Mouse (Mus musculus): ENCODE measurements at regions not wholly inside any gene's neighbourhood (a gene's known extent, or its start where the extent isn't known, plus 50 kb on each side); places are given as distances from the start of the nearest gene placed in this dataset.

DNA sequence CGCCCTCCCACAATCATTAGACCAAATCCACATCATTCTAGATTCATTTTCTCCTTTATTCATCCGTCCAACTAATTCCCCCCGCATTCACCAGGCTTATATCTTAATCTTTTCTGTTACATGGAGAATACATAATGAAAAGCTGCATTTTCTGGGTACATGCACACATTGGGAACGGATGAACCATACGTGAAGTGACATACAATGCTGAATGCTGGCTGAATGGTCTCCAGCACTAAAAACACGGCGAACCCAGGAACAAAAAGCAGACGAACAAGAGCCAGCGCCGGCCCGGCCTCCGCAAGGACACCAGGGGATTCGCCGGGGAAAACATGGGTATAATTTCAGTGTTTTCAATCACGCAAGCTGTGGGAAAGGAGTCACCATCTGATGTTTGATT, 52.0 kb upstream of the Olig2 start:
- peaks cover 97% of the 10 kb centered on the region for H3K27me3 ChIP-seq (ENCODE audit: control insufficient read depth, insufficient read depth, low read length)
- DNase-seq (ENCODE audit: low spot score) (no peak), ATAC-seq (ENCODE audit: low FRiP score) (no peak)
- H3K36me3 ChIP-seq (replicated peaks; ENCODE audit: control insufficient read depth, insufficient read depth) = no peaks in the 10 kb centered on the region
- H3K4me2 ChIP-seq (replicated peaks) = no peak overlapping the region
- no peaks in the 10 kb centered on the region for H3K9me3 ChIP-seq (ENCODE audit: control insufficient read depth, low read length)
- peaks cover 17% of the 10 kb centered on the region for H3K4me1 ChIP-seq (replicated peaks; ENCODE audit: control insufficient read depth, insufficient read depth, low read length)
- H3K4me3 ChIP-seq (replicated peaks; ENCODE audit: low read length) = no peak overlapping the region
- 17% methylated on average over 15 of the region's 15 CpGs for WGBS
- H3K27ac ChIP-seq = no peak overlapping the region
- H3K9ac ChIP-seq = no peak overlapping the region

DNA sequence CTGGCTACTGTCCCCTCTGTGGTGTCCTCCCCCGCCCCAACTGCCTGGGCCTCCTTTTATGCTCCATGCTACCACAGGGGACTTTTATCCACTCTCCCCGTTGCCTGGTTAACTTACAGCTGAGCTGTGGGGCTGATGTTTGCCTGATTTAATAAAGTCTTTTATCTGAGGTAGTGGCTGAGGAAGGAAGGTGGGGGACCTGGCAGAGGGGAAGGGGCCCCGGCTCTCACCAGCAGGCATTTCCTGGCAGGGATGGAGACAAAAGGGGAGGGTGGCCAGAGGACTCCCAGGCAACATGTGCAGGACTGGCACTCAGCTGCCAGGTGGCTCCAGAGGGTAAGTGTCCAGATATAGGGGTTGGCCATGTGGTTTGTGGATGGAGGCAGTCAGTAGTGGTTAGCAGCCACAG, 51.4 kb upstream of the Olig2 start:
- no peaks in the 10 kb centered on the region for H3K9me3 ChIP-seq (ENCODE audit: control insufficient read depth, low read length)
- H3K4me3 ChIP-seq (replicated peaks; ENCODE audit: low read length) = no peak overlapping the region
- DNase-seq (ENCODE audit: low spot score) = no peak
- ATAC-seq (ENCODE audit: low FRiP score) = peak; percentile 68; the same call in 1 of the 2 replicates
- WGBS = 3% methylated on average over 3 of the region's 3 CpGs
- H3K27me3 ChIP-seq (ENCODE audit: control insufficient read depth, insufficient read depth, low read length) = peaks cover 97% of the 10 kb centered on the region
- H3K27ac ChIP-seq = no peak overlapping the region
- no peaks in the 10 kb centered on the region for H3K36me3 ChIP-seq (replicated peaks; ENCODE audit: control insufficient read depth, insufficient read depth)
- H3K4me2 ChIP-seq (replicated peaks) = no peak overlapping the region
- H3K4me1 ChIP-seq (replicated peaks; ENCODE audit: control insufficient read depth, insufficient read depth, low read length) = peaks cover 17% of the 10 kb centered on the region
- no peak overlapping the region for H3K9ac ChIP-seq

- H3K4me1 ChIP-seq (replicated peaks; ENCODE audit: control insufficient read depth, insufficient read depth, low read length) = peaks cover 17% of the 10 kb centered on the region
- H3K27me3 ChIP-seq (ENCODE audit: control insufficient read depth, insufficient read depth, low read length) = peaks cover 97% of the 10 kb centered on the region
- no peak overlapping the region for H3K4me2 ChIP-seq (replicated peaks)
- ATAC-seq (ENCODE audit: low FRiP score) = no peak; the same call in 1 of the 2 replicates
- no peak overlapping the region for H3K27ac ChIP-seq
- no peak overlapping the region for H3K9ac ChIP-seq
- WGBS = 48% methylated on average over 4 of the region's 4 CpGs
- H3K36me3 ChIP-seq (replicated peaks; ENCODE audit: control insufficient read depth, insufficient read depth) = no peaks in the 10 kb centered on the region
- no peaks in the 10 kb centered on the region for H3K9me3 ChIP-seq (ENCODE audit: control insufficient read depth, low read length)
- no peak for DNase-seq (ENCODE audit: low spot score)
- no peak overlapping the region for H3K4me3 ChIP-seq (replicated peaks; ENCODE audit: low read length)
These were observed 50.9 kb upstream of the Olig2 start for GRCm38 (mm10) chr16:91174401-91174800.

All from hindbrain, embryonic 14.5 days (tissue).